Mouse (Mus musculus): ENCODE data around the gene Capn2. TPM values are rescaled to one million over a fixed set of nuclear protein-coding genes. Genes with fewer than 3 reads are reported as not detected.

The Capn2 gene
- total and polyA plus RNA-seq, 3 experiments: 0.33 TPM; not detected in 2

- Histone ChIP-seq H3K27me3 (ENCODE audit: insufficient read depth, low read length) (no peaks in the 10 kb centered on the region), H3K9me3 (replicated peaks) (no peaks in the 10 kb centered on the region), H3K36me3 (replicated peaks) (no peaks in the 10 kb centered on the region), H3K4me3 (ENCODE audit: low read depth, low read length) (no peak overlapping the region), H3K4me1 (ENCODE audit: insufficient read depth, low read depth, low read length) (no peaks in the 10 kb centered on the region)
- no peak for TF ChIP-seq GATA2 (IDR thresholded peaks at IDR 0.05; ENCODE audit: borderline replicate concordance, low read depth, low read length)
- no peak for TF ChIP-seq GATA1 (IDR thresholded peaks at IDR 0.05; ENCODE audit: borderline replicate concordance, low read length)
- TF ChIP-seq POLR2AphosphoS5 (IDR thresholded peaks at IDR 0.05; ENCODE audit: insufficient replicate concordance, low read depth, low read length): no peak
- TF ChIP-seq TAL1 (conservative IDR thresholded peaks at IDR 0.05; ENCODE audit: low read depth, low read length): no peak
- TF ChIP-seq CTCF (IDR thresholded peaks at IDR 0.05; ENCODE audit: low read depth, low read length): no peak
- ATAC-seq (ENCODE audit: extremely low read depth, insufficient number of reproducible peaks, low FRiP score, poor library complexity, severe bottlenecking): no peak
- no peak for DNase-seq (ENCODE audit: low spot score)
Observed at GRCm38 (mm10) chr1:182482991-182483909, 34.2 kb downstream of the Capn2 start.

DNA sequence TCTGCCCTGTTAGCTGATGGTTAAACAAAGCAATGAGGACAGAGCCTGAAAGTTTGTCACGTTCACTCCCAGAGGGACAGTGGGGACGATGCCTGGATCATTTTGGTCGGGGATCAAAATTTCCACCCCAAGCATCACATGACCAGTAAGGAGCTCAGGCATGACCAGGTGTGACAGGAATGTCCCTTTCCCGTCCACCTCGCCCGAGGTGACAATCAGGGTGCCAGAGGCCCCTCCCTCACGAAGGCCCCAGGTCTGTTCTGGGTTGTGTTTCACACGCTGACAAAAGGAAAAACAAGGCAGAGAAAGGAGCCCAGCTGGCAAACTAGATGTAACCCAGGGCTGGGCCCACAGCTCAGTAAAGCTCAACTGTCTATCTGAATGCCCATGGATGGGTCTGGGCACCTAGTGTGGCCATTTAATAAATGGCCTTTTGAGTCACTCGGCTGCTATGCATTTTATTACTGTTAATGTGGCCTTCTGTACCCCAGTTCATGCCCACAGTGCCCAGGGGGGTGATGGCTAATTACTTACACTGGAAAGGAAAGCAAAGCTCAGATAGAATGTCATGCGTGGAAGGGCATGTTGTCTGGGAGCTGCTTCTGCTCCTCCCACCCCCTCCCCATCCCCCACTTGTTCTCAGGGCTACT lies 35.6 kb downstream of the Capn2 start:
- Histone ChIP-seq H3K9me3 (replicated peaks) (no peaks in the 10 kb centered on the region), H3K36me3 (replicated peaks) (no peaks in the 10 kb centered on the region), H3K4me3 (ENCODE audit: low read depth, low read length) (no peak overlapping the region), H3K4me1 (ENCODE audit: insufficient read depth, low read depth, low read length) (no peaks in the 10 kb centered on the region), H3K27me3 (ENCODE audit: insufficient read depth, low read length) (peaks cover 4% of the 10 kb centered on the region; the same call in 1 of the 2 replicates)
- TF ChIP-seq TAL1 (conservative IDR thresholded peaks at IDR 0.05; ENCODE audit: low read depth, low read length) (no peak), GATA1 (IDR thresholded peaks at IDR 0.05; ENCODE audit: borderline replicate concordance, low read length) (no peak), POLR2AphosphoS5 (IDR thresholded peaks at IDR 0.05; ENCODE audit: insufficient replicate concordance, low read depth, low read length) (no peak), GATA2 (IDR thresholded peaks at IDR 0.05; ENCODE audit: borderline replicate concordance, low read depth, low read length) (no peak), CTCF (IDR thresholded peaks at IDR 0.05; ENCODE audit: low read depth, low read length) (no peak)
- no peak for DNase-seq (ENCODE audit: low spot score)
- ATAC-seq (ENCODE audit: extremely low read depth, insufficient number of reproducible peaks, low FRiP score, poor library complexity, severe bottlenecking): no peak

DNA sequence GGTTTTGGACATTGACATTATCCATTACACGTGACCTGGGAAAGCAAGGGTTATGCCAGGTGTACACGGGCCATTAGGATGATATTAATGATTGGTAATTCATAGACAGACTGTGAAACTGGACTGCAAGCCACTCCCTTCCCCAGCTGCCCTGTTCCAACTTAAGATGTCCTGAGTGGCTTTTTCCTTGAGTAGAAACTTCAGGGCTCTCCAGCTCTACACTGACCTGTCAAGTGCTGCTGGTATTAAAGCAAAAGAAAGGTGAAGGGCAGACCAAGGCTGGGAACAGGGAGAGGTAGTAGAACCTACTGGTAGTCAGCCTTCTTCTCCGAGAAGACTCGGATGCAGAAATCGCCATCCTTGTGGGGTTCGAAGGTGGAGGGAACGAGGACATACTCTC lies 36.3 kb downstream of the Capn2 start:
- ATAC-seq (ENCODE audit: extremely low read depth, insufficient number of reproducible peaks, low FRiP score, poor library complexity, severe bottlenecking): no peak
- DNase-seq (ENCODE audit: low spot score): no peak
- Histone ChIP-seq H3K36me3 (replicated peaks) (no peaks in the 10 kb centered on the region), H3K4me3 (ENCODE audit: low read depth, low read length) (no peak overlapping the region), H3K4me1 (ENCODE audit: insufficient read depth, low read depth, low read length) (no peaks in the 10 kb centered on the region), H3K9me3 (replicated peaks) (no peaks in the 10 kb centered on the region), H3K27me3 (ENCODE audit: insufficient read depth, low read length) (peaks cover 4% of the 10 kb centered on the region; the same call in 1 of the 2 replicates)
- no peak for TF ChIP-seq POLR2AphosphoS5 (IDR thresholded peaks at IDR 0.05; ENCODE audit: insufficient replicate concordance, low read depth, low read length)
- no peak for TF ChIP-seq GATA2 (IDR thresholded peaks at IDR 0.05; ENCODE audit: borderline replicate concordance, low read depth, low read length)
- TF ChIP-seq CTCF (IDR thresholded peaks at IDR 0.05; ENCODE audit: low read depth, low read length): no peak

DNA sequence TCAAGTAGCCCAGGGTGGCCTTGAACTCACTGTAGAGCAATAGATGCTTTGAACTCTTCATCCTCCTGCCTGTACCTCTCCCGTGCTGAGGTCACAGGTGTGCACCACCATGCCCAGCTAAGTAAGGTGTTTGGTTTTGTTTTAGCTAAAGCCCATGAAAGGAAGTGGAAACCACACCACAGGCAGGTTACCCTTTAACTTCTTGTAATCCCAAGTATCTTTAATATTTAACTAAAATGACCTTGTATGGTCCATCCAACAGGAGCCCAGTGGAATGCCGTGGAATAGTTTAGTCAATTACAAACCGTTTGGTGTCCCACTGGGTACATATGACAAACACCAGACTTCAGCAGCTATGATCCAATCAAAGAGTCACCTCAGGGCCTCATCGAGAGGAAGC lies 38.5 kb downstream of the Capn2 start:
- TF ChIP-seq GATA1 (IDR thresholded peaks at IDR 0.05; ENCODE audit: borderline replicate concordance, low read length) (no peak), TAL1 (conservative IDR thresholded peaks at IDR 0.05; ENCODE audit: low read depth, low read length) (no peak), CTCF (IDR thresholded peaks at IDR 0.05; ENCODE audit: low read depth, low read length) (no peak), GATA2 (IDR thresholded peaks at IDR 0.05; ENCODE audit: borderline replicate concordance, low read depth, low read length) (no peak), POLR2AphosphoS5 (IDR thresholded peaks at IDR 0.05; ENCODE audit: insufficient replicate concordance, low read depth, low read length) (no peak)
- DNase-seq (ENCODE audit: low spot score): no peak
- Histone ChIP-seq H3K4me1 (ENCODE audit: insufficient read depth, low read depth, low read length) (no peaks in the 10 kb centered on the region), H3K9me3 (replicated peaks) (no peaks in the 10 kb centered on the region), H3K27me3 (ENCODE audit: insufficient read depth, low read length) (peaks cover 4% of the 10 kb centered on the region; the same call in 1 of the 2 replicates), H3K4me3 (ENCODE audit: low read depth, low read length) (no peak overlapping the region), H3K36me3 (replicated peaks) (no peaks in the 10 kb centered on the region)
- ATAC-seq (ENCODE audit: extremely low read depth, insufficient number of reproducible peaks, low FRiP score, poor library complexity, severe bottlenecking): no peak

GRCm38 (mm10) chr1:182475005-182475796 lies 42.2 kb downstream of the Capn2 start:
- Histone ChIP-seq H3K9me3 (replicated peaks) (no peaks in the 10 kb centered on the region), H3K27me3 (ENCODE audit: insufficient read depth, low read length) (peaks cover 4% of the 10 kb centered on the region; the same call in 1 of the 2 replicates), H3K36me3 (replicated peaks) (no peaks in the 10 kb centered on the region), H3K4me1 (ENCODE audit: insufficient read depth, low read depth, low read length) (no peaks in the 10 kb centered on the region), H3K4me3 (ENCODE audit: low read depth, low read length) (no peak overlapping the region)
- no peak for ATAC-seq (ENCODE audit: extremely low read depth, insufficient number of reproducible peaks, low FRiP score, poor library complexity, severe bottlenecking)
- DNase-seq (ENCODE audit: low spot score): no peak
- TF ChIP-seq GATA2 (IDR thresholded peaks at IDR 0.05; ENCODE audit: borderline replicate concordance, low read depth, low read length): no peak
- no peak for TF ChIP-seq POLR2AphosphoS5 (IDR thresholded peaks at IDR 0.05; ENCODE audit: insufficient replicate concordance, low read depth, low read length)
- TF ChIP-seq CTCF (IDR thresholded peaks at IDR 0.05; ENCODE audit: low read depth, low read length): no peak
- no peak for TF ChIP-seq TAL1 (conservative IDR thresholded peaks at IDR 0.05; ENCODE audit: low read depth, low read length)
- TF ChIP-seq GATA1 (IDR thresholded peaks at IDR 0.05; ENCODE audit: borderline replicate concordance, low read length): no peak
